Mouse (Mus musculus): ENCODE measurements around the gene Vpreb3. TPM values are rescaled to one million over a fixed set of nuclear protein-coding genes. Genes with fewer than 3 reads are reported as not detected.

The Vpreb3 gene
- total RNA-seq (2023) = not detected

DNA sequence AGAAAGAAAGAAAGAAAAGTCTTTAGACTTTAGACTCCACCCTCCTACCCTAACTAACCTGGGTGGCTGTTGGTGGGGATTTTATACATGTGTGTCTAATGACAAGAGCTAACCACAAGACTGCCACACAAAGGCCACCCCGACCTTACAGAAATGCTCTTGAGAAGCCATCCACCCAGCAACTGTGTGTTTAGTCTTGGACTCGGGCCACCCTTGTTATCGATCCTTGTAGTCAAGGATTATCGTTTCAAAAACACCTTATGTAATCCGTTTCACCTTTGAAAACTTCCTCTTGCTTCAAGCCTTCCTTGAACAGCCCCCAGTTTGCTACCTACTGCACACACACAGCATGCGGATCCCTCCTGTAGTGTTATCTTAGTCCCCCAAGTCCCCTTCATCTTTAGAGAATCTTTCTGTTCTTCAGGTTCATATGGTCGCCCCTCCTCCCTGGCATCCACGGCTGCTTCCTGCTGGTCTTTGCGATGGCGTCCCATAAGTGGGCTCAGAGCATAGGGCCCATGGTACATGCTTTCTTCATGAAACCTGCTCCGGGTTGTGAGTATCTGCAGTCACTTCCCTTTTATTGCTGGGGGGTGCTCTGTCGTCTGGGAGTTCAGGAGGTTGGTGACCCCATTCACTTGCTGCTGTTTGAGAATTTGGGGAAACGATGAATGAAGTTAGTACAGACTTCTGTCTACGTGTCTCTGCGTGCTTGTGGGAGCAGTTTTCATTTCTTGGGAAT lies at the start of gene Vpreb3:
TSS of gene Vpreb3 (plus strand) at position 322 of the 742 bp plus-strand sequence.

DNA sequence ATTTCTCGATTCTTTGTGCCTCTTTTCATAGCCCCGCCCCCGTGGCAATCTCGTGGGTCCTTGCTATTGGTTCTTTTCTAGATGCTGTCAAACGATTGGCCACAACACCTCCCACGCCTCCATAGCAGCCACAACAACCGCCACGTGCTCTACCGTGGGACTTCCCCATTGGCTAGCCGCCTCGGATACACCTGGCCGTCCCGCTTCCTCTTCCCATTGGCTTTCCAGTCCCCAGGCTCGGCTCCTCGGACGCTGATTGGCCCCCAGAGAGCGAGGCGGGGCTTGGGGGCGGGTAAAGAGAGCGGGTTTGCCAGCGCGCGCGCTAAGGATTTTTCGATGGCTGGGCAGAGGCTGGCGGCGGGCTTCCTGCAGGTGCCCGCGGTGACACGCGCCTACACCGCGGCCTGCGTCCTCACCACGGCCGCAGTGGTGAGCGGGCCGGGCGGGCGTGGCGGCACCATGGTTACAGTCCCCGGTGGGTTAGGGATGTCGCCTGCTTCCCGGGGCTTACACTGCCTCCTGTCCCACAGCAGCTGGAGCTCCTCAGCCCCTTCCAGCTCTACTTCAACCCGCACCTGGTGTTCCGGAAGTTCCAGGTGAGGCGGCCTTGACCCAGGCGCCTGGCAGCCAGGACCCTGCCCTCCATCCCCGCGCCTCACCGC lies 49.6 kb upstream of the Vpreb3 start, which contains the start of gene Derl3:
TSS of gene Derl3 (plus strand) at position 325 of the 662 bp plus-strand sequence.

GRCm38 (mm10) chr10:75921026-75921725 lies 21.7 kb upstream of the Vpreb3 start, which contains the start of gene Smarcb1:
Smarcb1 (minus strand) TSS chr10:75921617.

GRCm38 (mm10) chr10:75932891-75933290 lies 10.0 kb upstream of the Vpreb3 start, which contains the start of gene Chchd10:
Chchd10 (plus strand) TSS chr10:75933130.

GRCm38 (mm10) chr10:75935680-75936541 lies 6.9 kb upstream of the Vpreb3 start, which contains the start of gene Mmp11:
Mmp11 (minus strand) TSS chr10:75936496.

GRCm38 (mm10) chr10:75940520-75940919 lies 2.3 kb upstream of the Vpreb3 start, which contains the start of gene Gm867:
Gm867 (minus strand) TSS chr10:75940672.

DNA sequence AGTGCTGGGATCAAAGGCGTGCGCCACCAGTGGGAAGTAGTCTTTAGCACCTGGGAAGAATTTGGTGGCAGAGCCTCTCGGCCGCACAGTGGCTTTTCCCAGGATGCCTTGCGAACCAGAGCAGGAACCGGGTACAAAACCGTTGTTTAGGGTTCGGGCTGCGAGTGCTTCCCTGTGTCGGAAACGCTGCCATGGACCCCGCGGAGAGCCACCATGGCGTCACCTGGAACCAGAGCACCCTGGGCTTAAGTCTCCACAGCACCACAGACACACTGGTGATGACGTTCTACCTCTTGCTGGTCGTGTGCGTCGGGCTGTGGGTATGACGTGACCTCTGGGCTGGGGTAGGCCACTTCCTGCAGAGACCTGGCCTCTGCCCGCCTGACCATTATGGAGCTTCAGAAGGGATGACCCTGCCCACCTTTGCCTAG lies 11.5 kb downstream of the Vpreb3 start, which contains the start of gene Gm5134:
TSS of gene Gm5134 (plus strand) at position 134 of the 431 bp plus-strand sequence.

Other genes with a start within 250 kb of the Vpreb3 start
- 100 to 1,000 TPM; 103 to 130 TPM for gene Cabin1, start 178.7 kb upstream of the Vpreb3 start, total RNA-seq (2023)
- 10 to 100 TPM; 24.3 to 27.3 TPM for gene Ddt, start 169.6 kb upstream of the Vpreb3 start, total RNA-seq (2023)
- not detected for gene Gm20441, start 162.1 kb upstream of the Vpreb3 start, total RNA-seq (2023)
- gene Gstt3, start 161.6 kb upstream of the Vpreb3 start, total RNA-seq (2023) = 1 to 10 TPM; 3.7 to 5.7 TPM
- gene Gstt1, start 144.5 kb upstream of the Vpreb3 start, total RNA-seq (2023) = not detected
- not detected for gene Gstt4, start 120.5 kb upstream of the Vpreb3 start, total RNA-seq (2023)
- 10 to 100 TPM; 29.0 to 38.9 TPM for gene Gstt2, start 105.6 kb upstream of the Vpreb3 start, total RNA-seq (2023)
- gene Mif, start 82.8 kb upstream of the Vpreb3 start, total RNA-seq (2023) = 100 to 1,000 TPM; 257 to 271 TPM
- 1 to 10 TPM in 1 of 2 experiments, under 1 TPM in 1; 0.93 to 2.0 TPM for gene Derl3, start 49.6 kb upstream of the Vpreb3 start, total RNA-seq (2023)
- 10 to 100 TPM; 52.9 to 53.8 TPM for gene Smarcb1, start 21.4 kb upstream of the Vpreb3 start, total RNA-seq (2023)
- gene Chchd10, start 9.9 kb upstream of the Vpreb3 start, total RNA-seq (2023) = 10 to 100 TPM; 21.4 to 24.4 TPM
- gene Mmp11, start 6.6 kb upstream of the Vpreb3 start, total RNA-seq (2023) = 1 to 10 TPM in 1 of 2 experiments, under 1 TPM in 1; 0.99 to 3.3 TPM
- not detected for gene Gm867, start 2.4 kb upstream of the Vpreb3 start, total RNA-seq (2023)
- gene Gm5134, start 11.5 kb downstream of the Vpreb3 start, total RNA-seq (2023) = under 1 TPM; 0.82 to 0.92 TPM
- 10 to 100 TPM; 24.5 to 29.7 TPM for gene Zfp280b, start 89.6 kb downstream of the Vpreb3 start, total RNA-seq (2023)
- not detected for gene Slc5a4b, start 167.9 kb downstream of the Vpreb3 start, total RNA-seq (2023)
- gene Slc5a4a, start 204.4 kb downstream of the Vpreb3 start, total RNA-seq (2023) = not detected

Measured in T-cell, adult 66 days (primary cell).